Mouse (Mus musculus): ENCODE results near the gene Cd2ap. TPM values are rescaled to one million over a fixed set of nuclear protein-coding genes. Genes with fewer than 3 reads are reported as not detected.

Gene Cd2ap
- total and polyA plus RNA-seq, 3 experiments: 18.8 to 36.3 (median 26.1) TPM

DNA sequence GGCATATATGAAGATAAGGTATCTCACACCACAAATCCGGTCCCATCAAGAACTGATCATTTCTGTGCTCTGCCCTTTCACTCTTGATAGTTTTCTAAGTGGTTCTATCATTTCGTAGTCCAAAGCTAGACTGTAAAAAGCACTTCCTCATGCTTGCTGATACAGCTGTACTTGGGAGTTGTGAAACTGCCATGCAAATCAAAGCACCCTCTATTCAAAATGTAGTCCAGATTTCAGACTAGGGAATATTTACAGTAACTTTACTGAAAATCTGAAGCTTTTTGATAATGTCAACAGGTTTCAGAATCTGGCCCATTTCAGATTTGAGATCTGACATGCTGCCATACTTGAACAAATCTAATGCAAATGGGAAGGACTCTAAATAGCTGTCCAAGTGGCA, 39.3 kb downstream of the Cd2ap start (continued):
- TF ChIP-seq HCFC1 (IDR thresholded peaks at IDR 0.05; ENCODE audit: low read depth, low read length) (no peak), E2F4 (IDR thresholded peaks at IDR 0.05; ENCODE audit: insufficient replicate concordance, low read depth, low read length) (no peak), CHD2 (IDR thresholded peaks at IDR 0.05; ENCODE audit: low read length) (peak; percentile 36; the same call in 1 of the 2 replicates), IRF4 (IDR thresholded peaks at IDR 0.05; ENCODE audit: low read depth, low read length) (peak; percentile 90), ZC3H11A (IDR thresholded peaks at IDR 0.05; ENCODE audit: low read depth, low read length) (no peak), MAZ (IDR thresholded peaks at IDR 0.05; ENCODE audit: low read depth, low read length) (no peak), SMC3 (IDR thresholded peaks at IDR 0.05; ENCODE audit: low read depth, low read length) (no peak), TBP (conservative IDR thresholded peaks at IDR 0.05; ENCODE audit: low read depth, low read length) (peak; percentile 89), KAT2A (IDR thresholded peaks at IDR 0.05; ENCODE audit: insufficient replicate concordance, low read length) (no peak), MYC (IDR thresholded peaks at IDR 0.05; ENCODE audit: low read depth, low read length) (peak; percentile 66), TCF12 (IDR thresholded peaks at IDR 0.05; ENCODE audit: low read depth, low read length) (peak; percentile 73), PAX5 (IDR thresholded peaks at IDR 0.05; ENCODE audit: low read length) (no peak), CHD1 (IDR thresholded peaks at IDR 0.05; ENCODE audit: low read depth, low read length) (no peak), ELF1 (IDR thresholded peaks at IDR 0.05; ENCODE audit: low read depth, low read length) (peak; percentile 68), MEF2A (IDR thresholded peaks at IDR 0.05; ENCODE audit: borderline replicate concordance, low read depth, low read length) (peak; percentile 67; the same call in 1 of the 2 replicates), RAD21 (IDR thresholded peaks at IDR 0.05; ENCODE audit: low read depth, low read length) (no peak), SIN3A (IDR thresholded peaks at IDR 0.05; ENCODE audit: low read length) (peak; percentile 82), ZNF384 (IDR thresholded peaks at IDR 0.05; ENCODE audit: low read depth, low read length) (0 out of 2 replicates have a peak, but pooled peaks have one; percentile 11), ETS1 (conservative IDR thresholded peaks at IDR 0.05; ENCODE audit: low read depth, low read length) (peak; percentile 56; the same call in 1 of the 2 replicates), POLR2AphosphoS2 (IDR thresholded peaks at IDR 0.05; ENCODE audit: low read depth, low read length) (no peak)

DNA sequence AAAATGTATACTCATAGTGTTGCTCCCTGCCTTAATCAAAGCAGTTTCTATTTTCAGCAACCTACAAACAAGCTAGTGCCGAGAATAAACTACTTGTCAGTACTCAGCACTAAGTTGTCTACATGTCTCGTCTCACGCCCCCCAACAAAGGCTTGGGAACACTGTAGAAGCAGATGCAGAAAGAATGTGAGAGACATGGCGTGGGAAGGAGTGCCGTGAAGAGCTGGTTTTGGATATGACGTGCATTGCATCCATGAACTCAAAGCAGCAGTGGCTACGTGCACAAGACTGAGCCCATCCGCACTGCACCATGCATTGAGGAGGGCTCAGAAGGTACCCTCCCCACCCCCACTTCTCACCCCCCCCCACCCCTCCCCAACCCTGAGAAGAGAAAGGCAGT, 53.7 kb downstream of the Cd2ap start:
- Histone ChIP-seq H3K36me3 (replicated peaks in 1 of 2; ENCODE audit: control insufficient read depth in 1 of 2, insufficient read depth in 1 of 2, low read length in 1 of 2) (peaks cover 10 to 55% of the 10 kb centered on the region in 2 experiments), H3K4me2 (ENCODE audit: insufficient read depth, low read depth, poor library complexity, severe bottlenecking) (no peak overlapping the region), H3K4me3 (replicated peaks in 1 of 3; ENCODE audit: low read depth in 2 of 3, low read length in 2 of 3, poor library complexity in 1 of 3) (no peak overlapping the region), H3K27ac (ENCODE audit: insufficient read depth, low read depth) (no peak overlapping the region), H3K79me2 (replicated peaks; ENCODE audit: control insufficient read depth, extremely low read depth, insufficient read depth, poor library complexity, severe bottlenecking) (no peaks in the 10 kb centered on the region), H3K4me1 (ENCODE audit: control insufficient read depth in 1 of 2, insufficient read depth in 2 of 2) (no peaks in the 10 kb centered on the region), H3K9ac (ENCODE audit: insufficient read depth, low read depth) (no peak overlapping the region), H3K27me3 (replicated peaks) (no peaks in the 10 kb centered on the region), H3K9me3 (replicated peaks; ENCODE audit: low read length) (no peaks in the 10 kb centered on the region)
- DNase-seq (ENCODE audit: extremely low read depth): no peak
- no peak for TF ChIP-seq MAX (IDR thresholded peaks at IDR 0.05; ENCODE audit: low read length)
- no peak for TF ChIP-seq TBP (conservative IDR thresholded peaks at IDR 0.05; ENCODE audit: low read depth, low read length)
- no peak for TF ChIP-seq UBTF (IDR thresholded peaks at IDR 0.05; ENCODE audit: low read depth, low read length)
- no peak for TF ChIP-seq USF1 (IDR thresholded peaks at IDR 0.05; ENCODE audit: low read depth, low read length)
- no peak for TF ChIP-seq MAZ (IDR thresholded peaks at IDR 0.05; ENCODE audit: low read depth, low read length)
- TF ChIP-seq ELF1 (IDR thresholded peaks at IDR 0.05; ENCODE audit: low read depth, low read length): no peak
- no peak for TF ChIP-seq IRF4 (IDR thresholded peaks at IDR 0.05; ENCODE audit: low read depth, low read length)
- TF ChIP-seq NELFE (IDR thresholded peaks at IDR 0.05; ENCODE audit: low read depth, low read length): no peak
- no peak for TF ChIP-seq MAFK (IDR thresholded peaks at IDR 0.05; ENCODE audit: insufficient replicate concordance, low read length)
- TF ChIP-seq ZKSCAN1 (IDR thresholded peaks at IDR 0.05; ENCODE audit: borderline replicate concordance, low read depth, low read length): no peak
- TF ChIP-seq JUND (conservative IDR thresholded peaks at IDR 0.05; ENCODE audit: low read depth, low read length): no peak
- dilution Hi-C loops (cut with MboI; ENCODE audit: extremely low pct_ligation_motif_present, extremely low pct_unique_long_range_greater_than_20kb, low sequenced_read_pairs): no loop called here
- in situ Hi-C loops (cut with MboI; ENCODE audit: low pct_ligation_motif_present, low pct_unique_long_range_greater_than_20kb, low sequenced_read_pairs): no loop called here
